Mouse (Mus musculus) hindbrain, embryonic 15.5 days (tissue): ENCODE results near the gene Sept6. TPM values are rescaled to one million over a fixed set of nuclear protein-coding genes. Genes with fewer than 3 reads are reported as not detected.

Experiments used
- ATAC-seq: fragments of 200-750 bp; cut with Nextera tagmentation; 2 replicates; pipeline ENCODE4 v1.8.0; 2017; ENCODE audit warnings: low read depth, moderate number of reproducible peaks, moderate TSS enrichment; ENCODE audit not compliant: low FRiP score
- H3K27ac ChIP-seq: fragments of 300-500 bp; sonication (generic); replicated peaks from 2 replicates; pipeline ENCODE4 v1.5.1; 2015; ENCODE audit warnings: mild to moderate bottlenecking, inconsistent platforms
- H3K27me3 ChIP-seq: fragments of 300-500 bp; sonication (generic); 2 replicates; pipeline ENCODE4 v1.6.1; 2015; ENCODE audit warnings: control low read depth, inconsistent platforms
- H3K36me3 ChIP-seq: fragments of 300-500 bp; sonication (generic); 2 replicates; pipeline ENCODE4 v1.6.1; 2015; ENCODE audit warnings: control low read depth, inconsistent platforms
- H3K4me1 ChIP-seq: fragments of 300-500 bp; sonication (generic); replicated peaks from 2 replicates; pipeline ENCODE4 v1.6.1; 2015; ENCODE audit warnings: control low read depth, inconsistent platforms
- H3K4me2 ChIP-seq: fragments of 300-500 bp; sonication (generic); 2 replicates; pipeline ENCODE4 v1.6.1; 2015; ENCODE audit warnings: moderate library complexity, mild to moderate bottlenecking, inconsistent platforms
- H3K4me3 ChIP-seq: fragments of 300-500 bp; sonication (generic); 2 replicates; pipeline ENCODE4 v1.5.1; 2015; ENCODE audit warnings: mild to moderate bottlenecking, inconsistent platforms
- H3K9ac ChIP-seq: fragments of 300-500 bp; sonication (generic); 2 replicates; pipeline ENCODE4 v1.6.1; 2015; ENCODE audit warnings: inconsistent platforms
- H3K9me3 ChIP-seq: fragments of 300-500 bp; sonication (generic); 2 replicates; pipeline ENCODE4 v1.6.1; 2016; ENCODE audit warnings: control low read depth, inconsistent platforms
- WGBS: fragments of 180-500 bp; shearing (Covaris S2); methylation state at CpG from one replicate; pipeline ENCODE4 v1.1.7; 2015; 5-methylcytosine and 5-hydroxymethylcytosine counted together
- polyA plus RNA-seq: library from polyadenylated mRNA; unstranded; fragments of >200 nt; fragmentation: Nextera tagmentation; extraction: Ambion mirVana; gene quantifications from 2 replicates; pipeline ENCODE4 v1.2.1, GENCODE M21; 2015

The Sept6 gene
- polyA plus RNA-seq, 1 experiment from 2014 or later: 73.5 TPM

GRCm38 (mm10) chrX:36941106-36941505 lies 50.5 kb downstream of the Sept6 start:
- WGBS: 82% methylated on average over 3 of the region's 3 CpGs
- H3K27me3 ChIP-seq: no peaks in the 10 kb centered on the region
- no peak overlapping the region for H3K4me3 ChIP-seq
- no peak overlapping the region for H3K27ac ChIP-seq
- H3K36me3 ChIP-seq: peaks cover 6% of the 10 kb centered on the region; the same call in 1 of the 2 replicates
- no peaks in the 10 kb centered on the region for H3K4me1 ChIP-seq
- no peaks in the 10 kb centered on the region for H3K9me3 ChIP-seq
- ATAC-seq: no peak
- H3K4me2 ChIP-seq: no peak overlapping the region
- H3K9ac ChIP-seq: no peak overlapping the region

GRCm38 (mm10) chrX:36939806-36940413 lies 51.7 kb downstream of the Sept6 start:
- H3K4me3 ChIP-seq: no peak overlapping the region
- no peak overlapping the region for H3K9ac ChIP-seq
- H3K4me1 ChIP-seq: no peaks in the 10 kb centered on the region
- peak; percentile 61 for ATAC-seq
- WGBS: 71% methylated on average over 4 of the region's 4 CpGs
- H3K27ac ChIP-seq: no peak overlapping the region
- no peaks in the 10 kb centered on the region for H3K27me3 ChIP-seq
- H3K9me3 ChIP-seq: no peaks in the 10 kb centered on the region
- no peak overlapping the region for H3K4me2 ChIP-seq
- peaks cover 6% of the 10 kb centered on the region; the same call in 1 of the 2 replicates for H3K36me3 ChIP-seq

- no peaks in the 10 kb centered on the region for H3K27me3 ChIP-seq
- H3K4me1 ChIP-seq: no peaks in the 10 kb centered on the region
- no peak overlapping the region for H3K9ac ChIP-seq
- no peak overlapping the region for H3K4me3 ChIP-seq
- ATAC-seq: no peak
- no peak overlapping the region for H3K27ac ChIP-seq
- 77% methylated on average over 7 of the region's 7 CpGs for WGBS
- H3K36me3 ChIP-seq: no peaks in the 10 kb centered on the region
- no peaks in the 10 kb centered on the region for H3K9me3 ChIP-seq
- no peak overlapping the region for H3K4me2 ChIP-seq
These were observed 56.1 kb downstream of the Sept6 start for GRCm38 (mm10) chrX:36935326-36935966.

- H3K36me3 ChIP-seq: no peaks in the 10 kb centered on the region
- no peaks in the 10 kb centered on the region for H3K4me1 ChIP-seq
- no peaks in the 10 kb centered on the region for H3K27me3 ChIP-seq
- H3K27ac ChIP-seq: no peak overlapping the region
- H3K9me3 ChIP-seq: no peaks in the 10 kb centered on the region
- no peak overlapping the region for H3K9ac ChIP-seq
- no peak overlapping the region for H3K4me3 ChIP-seq
- ATAC-seq: no peak
- H3K4me2 ChIP-seq: no peak overlapping the region
- 56% methylated on average over 1 of the region's 1 CpGs for WGBS
These were observed 61.0 kb downstream of the Sept6 start for GRCm38 (mm10) chrX:36930574-36930973.

- no peaks in the 10 kb centered on the region for H3K36me3 ChIP-seq
- no peaks in the 10 kb centered on the region for H3K9me3 ChIP-seq
- no peaks in the 10 kb centered on the region for H3K27me3 ChIP-seq
- no peak overlapping the region for H3K9ac ChIP-seq
- no peak overlapping the region for H3K4me3 ChIP-seq
- no peak for ATAC-seq
- no peaks in the 10 kb centered on the region for H3K4me1 ChIP-seq
- no peak overlapping the region for H3K27ac ChIP-seq
- no peak overlapping the region for H3K4me2 ChIP-seq
- WGBS: 63% methylated on average over 4 of the region's 4 CpGs
These were observed 61.9 kb downstream of the Sept6 start for GRCm38 (mm10) chrX:36929694-36930093.

GRCm38 (mm10) chrX:36928791-36929190 lies 62.8 kb downstream of the Sept6 start:
- no peaks in the 10 kb centered on the region for H3K36me3 ChIP-seq
- H3K4me2 ChIP-seq: no peak overlapping the region
- no peak overlapping the region for H3K9ac ChIP-seq
- H3K4me1 ChIP-seq: no peaks in the 10 kb centered on the region
- ATAC-seq: no peak
- no peaks in the 10 kb centered on the region for H3K27me3 ChIP-seq
- no peaks in the 10 kb centered on the region for H3K9me3 ChIP-seq
- no peak overlapping the region for H3K4me3 ChIP-seq
- H3K27ac ChIP-seq: no peak overlapping the region
- 76% methylated on average over 4 of the region's 4 CpGs for WGBS

- ATAC-seq: no peak
- WGBS: 91% methylated on average over 4 of the region's 4 CpGs
- H3K4me3 ChIP-seq: no peak overlapping the region
- no peaks in the 10 kb centered on the region for H3K27me3 ChIP-seq
- H3K4me2 ChIP-seq: no peak overlapping the region
- no peaks in the 10 kb centered on the region for H3K9me3 ChIP-seq
- no peaks in the 10 kb centered on the region for H3K36me3 ChIP-seq
- H3K9ac ChIP-seq: no peak overlapping the region
- H3K4me1 ChIP-seq: no peaks in the 10 kb centered on the region
- H3K27ac ChIP-seq: no peak overlapping the region
These were observed 70.2 kb downstream of the Sept6 start for GRCm38 (mm10) chrX:36921346-36921745.

GRCm38 (mm10) chrX:36917749-36918148 lies 73.8 kb downstream of the Sept6 start:
- Histone ChIP-seq H3K4me3 (no peak overlapping the region), H3K36me3 (no peaks in the 10 kb centered on the region), H3K4me1 (no peaks in the 10 kb centered on the region), H3K9me3 (no peaks in the 10 kb centered on the region), H3K4me2 (no peak overlapping the region), H3K27me3 (no peaks in the 10 kb centered on the region), H3K27ac (no peak overlapping the region), H3K9ac (no peak overlapping the region)
- 77% methylated on average over 1 of the region's 1 CpGs for WGBS
- ATAC-seq: no peak

- 48% methylated on average over 12 of the region's 12 CpGs for whole genome bisulfite sequencing
- Histone ChIP-seq H3K9me3 (no peaks in the 10 kb centered on the region), H3K9ac (no peak overlapping the region), H3K36me3 (no peaks in the 10 kb centered on the region), H3K4me2 (no peak overlapping the region), H3K4me3 (no peak overlapping the region), H3K4me1 (no peaks in the 10 kb centered on the region), H3K27me3 (no peaks in the 10 kb centered on the region), H3K27ac (no peak overlapping the region)
- no peak for ATAC-seq
These were observed 80.3 kb downstream of the Sept6 start for GRCm38 (mm10) chrX:36911343-36911742.

GRCm38 (mm10) chrX:36906539-36906938 lies 85.1 kb downstream of the Sept6 start:
- H3K27ac ChIP-seq: no peak overlapping the region
- no peak overlapping the region for H3K4me3 ChIP-seq
- WGBS: 36% methylated on average over 5 of the region's 5 CpGs
- no peak for ATAC-seq
- no peaks in the 10 kb centered on the region for H3K4me1 ChIP-seq
- no peaks in the 10 kb centered on the region for H3K9me3 ChIP-seq
- no peak overlapping the region for H3K9ac ChIP-seq
- H3K27me3 ChIP-seq: no peaks in the 10 kb centered on the region
- H3K4me2 ChIP-seq: no peak overlapping the region
- H3K36me3 ChIP-seq: no peaks in the 10 kb centered on the region

GRCm38 (mm10) chrX:36903115-36903768 lies 88.4 kb downstream of the Sept6 start:
- ATAC-seq: peak; percentile 96
- Histone ChIP-seq H3K4me2 (peak overlapping the region; percentile 55), H3K9ac (peak overlapping the region; percentile 68), H3K36me3 (no peaks in the 10 kb centered on the region), H3K9me3 (no peaks in the 10 kb centered on the region), H3K27ac (peak overlapping the region; percentile 87), H3K4me1 (peaks cover 9% of the 10 kb centered on the region), H3K4me3 (peak overlapping the region; percentile 58), H3K27me3 (no peaks in the 10 kb centered on the region)
- WGBS: 17% methylated on average over 30 of the region's 32 CpGs

GRCm38 (mm10) chrX:36902321-36903114 lies 89.1 kb downstream of the Sept6 start, which contains the start of gene Nkrf:
Gene Nkrf (minus strand): TSS chrX:36902899.
- ATAC-seq: peak; percentile 76
- Histone ChIP-seq H3K4me2 (peak within 1 kb of the TSS; percentile 55), H3K27me3 (no peaks in the 10 kb centered on the region), H3K36me3 (no peaks in the 10 kb centered on the region), H3K4me3 (peak within 1 kb of the TSS; percentile 58), H3K4me1 (peaks cover 9% of the 10 kb centered on the region), H3K9me3 (no peaks in the 10 kb centered on the region), H3K27ac (peak within 1 kb of the TSS; percentile 87), H3K9ac (peak within 1 kb of the TSS; percentile 68)
- 19% methylated on average over 43 of the region's 47 CpGs for WGBS
